ENCODE assay signal across 21 mouse cellular contexts in the genomic region with DNA sequence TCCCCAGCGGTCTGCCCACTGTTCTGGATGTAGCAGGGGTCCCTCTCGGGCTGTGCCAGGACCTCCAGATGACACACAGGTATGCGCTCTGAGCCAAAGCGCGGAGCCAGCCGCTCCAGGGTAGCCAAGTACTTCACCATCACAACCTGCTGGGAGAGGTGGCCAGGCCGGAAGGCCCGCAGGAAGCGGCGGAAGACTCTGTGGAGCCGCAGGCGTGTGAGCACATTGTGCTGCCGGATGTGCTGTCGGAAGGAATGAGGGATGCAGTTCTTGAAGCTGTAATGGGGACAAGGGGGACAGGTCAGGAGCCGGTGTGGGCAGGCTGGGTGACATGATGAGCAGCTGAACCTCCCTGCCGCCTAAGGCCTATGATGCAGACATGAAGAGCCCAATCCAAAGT.
"Had no signal": no experiment of that assay in that cellular context is flagged by ENCODE, and none has a peak within 500 bp of the region (broad histone marks: within the 10 kb centered on the region; RNA-seq: fewer than 3 reads in every experiment).

No protein-coding gene starts in this region.

- ATAC-seq: inflammation-experienced regulatory T-cells, adult 6 months; intestine, embryonic 16.5 days; midbrain, embryonic 13.5 days; midbrain, embryonic 16.5 days had no signal

- H3K4me2 ChIP-seq: limb, embryonic 13.5 days; liver, embryonic 13.5 days; midbrain, embryonic 13.5 days; stomach, embryonic 15.5 days had no signal

- H3K9ac ChIP-seq: limb, embryonic 13.5 days; liver, embryonic 13.5 days; midbrain, embryonic 13.5 days; stomach, embryonic 15.5 days had no signal

- H3K27me3 ChIP-seq: limb, embryonic 13.5 days; liver, embryonic 13.5 days; megakaryocyte, embryonic 14.5 days; midbrain, embryonic 13.5 days; stomach, embryonic 15.5 days had no signal

- H3K27ac ChIP-seq: kidney, postnatal 0 days; layer of hippocampus, adult 2 months; limb, embryonic 10.5 days; limb, embryonic 13.5 days; liver, embryonic 13.5 days; macrophage; midbrain, embryonic 10.5 days; midbrain, embryonic 13.5 days; stomach, embryonic 15.5 days had no signal

- H3K4me1 ChIP-seq: limb, embryonic 10.5 days; limb, embryonic 13.5 days; midbrain, embryonic 10.5 days; midbrain, embryonic 13.5 days; stomach, embryonic 15.5 days had no signal

- H3K9me3 ChIP-seq: limb, embryonic 10.5 days; limb, embryonic 13.5 days; liver, embryonic 13.5 days; megakaryocyte, embryonic 14.5 days; midbrain, embryonic 10.5 days; midbrain, embryonic 13.5 days; stomach, embryonic 15.5 days had no signal

- DNase-seq: layer of hippocampus, adult 9-11 months; liver; liver, embryonic 13.5 days; lung, adult 2 months; right cerebral cortex, adult 18-20 months; right cerebral cortex, postnatal 14 days; right cerebral cortex, postnatal 4 days; thymus, postnatal 25 days had no signal

- H3K4me3 ChIP-seq: layer of hippocampus, adult 2 months; limb, embryonic 10.5 days; limb, embryonic 13.5 days; liver, embryonic 13.5 days; megakaryocyte, embryonic 14.5 days; midbrain, embryonic 10.5 days; midbrain, embryonic 13.5 days; myocyte; stomach, embryonic 15.5 days had no signal
